Mouse (Mus musculus) liver, adult 2 months (tissue): ENCODE data around the gene Trhr2.

Experiments
- CTCF ChIP-seq: fragments of 200-500 bp; IDR thresholded peaks from 2 replicates; pipeline ENCODE4 v1.5.1; 2011; ENCODE audit warnings: low read depth, low read length, control low read depth
- POLR2A ChIP-seq: fragments of 200-500 bp; IDR thresholded peaks from 2 replicates; pipeline ENCODE4 v1.6.1; 2011; ENCODE audit warnings: low read length, control low read depth; ENCODE audit not compliant: insufficient read depth; ENCODE audit errors: extremely low read depth

- TF ChIP-seq POLR2A (no peak), CTCF (no peak)
Measured at GRCm38 (mm10) chr8:122329072-122329471, 31.5 kb downstream of the Trhr2 start.
